In genomic region chr5:35280002-35280782, GRCm38 (mm10) we compare ENCODE assay signal across 9 mouse cellular contexts. TPM values are rescaled to one million over a fixed set of nuclear protein-coding genes. Genes with fewer than 3 reads are reported as not detected.
A peak's percentile ranks its signal among the peaks of the same experiment; 100 is the strongest.
DNase-seq lines count a peak whose midpoint lies in the region; ATAC-seq and TF ChIP-seq lines count a peak whose summit lies in the region.
"Had no signal": no experiment of that assay in that cellular context is flagged by ENCODE, and none has a peak within 500 bp of the region (broad histone marks: within the 10 kb centered on the region; RNA-seq: fewer than 3 reads in every experiment).

No protein-coding gene starts in this region.

- H3K27ac ChIP-seq in kidney, adult 2 months (ENCODE audit: insufficient read depth, low read depth, low read length), result no peak overlapping the region
- H3K27ac ChIP-seq in bone marrow, adult 2 months (ENCODE audit: control insufficient read depth, insufficient read depth, low read depth, low read length, poor library complexity), result no peak overlapping the region
- H3K27ac ChIP-seq in embryonic facial prominence, embryonic 15.5 days (replicated peaks), result no peak overlapping the region
- no peak overlapping the region for H3K27ac ChIP-seq in intestine, postnatal 0 days (ENCODE audit: low read depth, low read length)
- no peak overlapping the region for H3K27ac ChIP-seq in limb, embryonic 13.5 days

- 6% methylated on average over 75 of the region's 75 CpGs for WGBS in kidney, adult 2 months
- 12% methylated on average over 75 of the region's 75 CpGs for WGBS in bone marrow, adult 2 months
- WGBS in embryonic facial prominence, embryonic 15.5 days, result 4% methylated on average over 75 of the region's 75 CpGs
- 5% methylated on average over 75 of the region's 75 CpGs for WGBS in intestine, postnatal 0 days
- 6% methylated on average over 75 of the region's 75 CpGs for WGBS in limb, embryonic 13.5 days

- H3K4me2 ChIP-seq in embryonic facial prominence, embryonic 15.5 days (replicated peaks), result peak overlapping the region; percentile 97
- 0 out of 2 replicates have a peak overlapping the region, but pooled peaks have one; percentile 58 for H3K4me2 ChIP-seq in intestine, postnatal 0 days (replicated peaks; ENCODE audit: low read depth)
- peak overlapping the region; percentile 90 for H3K4me2 ChIP-seq in limb, embryonic 13.5 days (replicated peaks)

- no peak for ATAC-seq in embryonic facial prominence, embryonic 15.5 days (ENCODE audit: insufficient number of reproducible peaks, low FRiP score, low TSS enrichment, low read depth)
- ATAC-seq in intestine, postnatal 0 days, result no peak
- no peak for ATAC-seq in limb, embryonic 13.5 days (ENCODE audit: low FRiP score, low read depth)
- ATAC-seq: Patski had no signal

- peak overlapping the region; percentile 16; the same call in 1 of the 2 replicates for H3K4me3 ChIP-seq in kidney, adult 2 months (ENCODE audit: insufficient read depth, low read depth, low read length)
- no peak overlapping the region for H3K4me3 ChIP-seq in bone marrow, adult 2 months (replicated peaks; ENCODE audit: control insufficient read depth, low read depth, low read length)
- H3K4me3 ChIP-seq in embryonic facial prominence, embryonic 15.5 days (replicated peaks), result peak overlapping the region; percentile 50
- no peak overlapping the region for H3K4me3 ChIP-seq in intestine, postnatal 0 days (ENCODE audit: low read depth, low read length)
- H3K4me3 ChIP-seq in limb, embryonic 13.5 days, result peak overlapping the region; percentile 52

- H3K9me3 ChIP-seq in embryonic facial prominence, embryonic 15.5 days (replicated peaks), result no peaks in the 10 kb centered on the region
- H3K9me3 ChIP-seq in intestine, postnatal 0 days (ENCODE audit: control insufficient read depth), result no peaks in the 10 kb centered on the region
- H3K9me3 ChIP-seq in limb, embryonic 13.5 days, result no peaks in the 10 kb centered on the region

- DNase-seq in kidney, adult 2 months, result peak; percentile 12
- no peak for DNase-seq in kidney, adult 8-10 months
- peak; percentile 67 for DNase-seq in right cerebral cortex, adult 18-20 months
- DNase-seq in urinary bladder, postnatal 10 days (ENCODE audit: low spot score), result no peak

- TF ChIP-seq CTCF in kidney, adult 2 months (conservative IDR thresholded peaks at IDR 0.05; ENCODE audit: insufficient read depth, insufficient read length, low read depth, low read length), result no peak
- no peak for TF ChIP-seq CTCF in bone marrow, adult 2 months (IDR thresholded peaks at IDR 0.05; ENCODE audit: control insufficient read depth, insufficient read depth, low read length)
- peak; percentile 21; the same call in 1 of the 2 replicates for TF ChIP-seq CTCF in intestine, postnatal 0 days (IDR thresholded peaks at IDR 0.05; ENCODE audit: low read depth)

- no peak for TF ChIP-seq POLR2A in kidney, adult 2 months (IDR thresholded peaks at IDR 0.05; ENCODE audit: low read depth, low read length)
- TF ChIP-seq POLR2A in bone marrow, adult 2 months (IDR thresholded peaks at IDR 0.05; ENCODE audit: borderline replicate concordance, control insufficient read depth, low read depth, low read length), result 0 out of 2 replicates have a peak, but pooled peaks have one; percentile 11

- no peaks in the 10 kb centered on the region for H3K36me3 ChIP-seq in kidney, adult 2 months (ENCODE audit: control insufficient read depth, insufficient read depth, low read length)
- no peaks in the 10 kb centered on the region for H3K36me3 ChIP-seq in embryonic facial prominence, embryonic 15.5 days
- no peaks in the 10 kb centered on the region for H3K36me3 ChIP-seq in intestine, postnatal 0 days (ENCODE audit: control insufficient read depth, insufficient read depth)
- no peaks in the 10 kb centered on the region for H3K36me3 ChIP-seq in limb, embryonic 13.5 days

- no peaks in the 10 kb centered on the region for H3K4me1 ChIP-seq in kidney, adult 2 months (ENCODE audit: control insufficient read depth, insufficient read depth, low read length)
- no peaks in the 10 kb centered on the region for H3K4me1 ChIP-seq in bone marrow, adult 2 months (ENCODE audit: control insufficient read depth, insufficient read depth, low read length)
- peaks cover 27% of the 10 kb centered on the region for H3K4me1 ChIP-seq in embryonic facial prominence, embryonic 15.5 days
- H3K4me1 ChIP-seq in intestine, postnatal 0 days (replicated peaks; ENCODE audit: control insufficient read depth, insufficient read depth, low read length), result no peaks in the 10 kb centered on the region
- H3K4me1 ChIP-seq in limb, embryonic 13.5 days, result peaks cover 15% of the 10 kb centered on the region; the same call in 1 of the 2 replicates

- H3K9ac ChIP-seq in embryonic facial prominence, embryonic 15.5 days, result no peak overlapping the region
- no peak overlapping the region for H3K9ac ChIP-seq in intestine, postnatal 0 days (ENCODE audit: low read depth, low read length)
- no peak overlapping the region for H3K9ac ChIP-seq in limb, embryonic 13.5 days

- H3K27me3 ChIP-seq in kidney, adult 2 months (replicated peaks; ENCODE audit: control insufficient read depth, insufficient read depth, low read length), result no peaks in the 10 kb centered on the region
- peaks cover 80% of the 10 kb centered on the region for H3K27me3 ChIP-seq in embryonic facial prominence, embryonic 15.5 days
- peaks cover 56% of the 10 kb centered on the region for H3K27me3 ChIP-seq in intestine, postnatal 0 days (replicated peaks; ENCODE audit: control insufficient read depth, insufficient read depth, low read length)
- H3K27me3 ChIP-seq in limb, embryonic 13.5 days, result peaks cover 98% of the 10 kb centered on the region

RNA-seq across cellular contexts. Expression of gene Adra2c, which starts 2.1 kb away (rescaled TPM):
- 1.8 and 2.1 TPM in 2 replicates for polyA plus RNA-seq in kidney, adult 2 months (2012; rRNA removed)
- polyA plus RNA-seq in bone marrow, adult 2 months (2011; ENCODE audit: insufficient read depth, insufficient read length, low replicate concordance, missing spikeins), result not detected in 2 replicates
- 0.28 and 0.37 TPM in 2 replicates for polyA plus RNA-seq in embryonic facial prominence, embryonic 15.5 days (2015; fragmentation: Nextera tagmentation; extraction: Ambion mirVana)
- 0.13 TPM in 2 replicates for polyA plus RNA-seq in intestine, postnatal 0 days (2015; fragmentation: Nextera tagmentation; extraction: Ambion mirVana)
- polyA plus RNA-seq in limb, embryonic 13.5 days (2015; fragmentation: Nextera tagmentation; extraction: Ambion mirVana), result not detected in 2 replicates

Comparison
In these comparisons a context has a peak if more than half of its experiments do, and no peak if none do; other contexts are left out.
1. DNase-seq: peak in kidney, adult 2 months (single experiment) and right cerebral cortex, adult 18-20 months (single experiment); none in kidney, adult 8-10 months (0 of 2) and urinary bladder, postnatal 10 days (single experiment).
2. H3K4me3 ChIP-seq: peak in kidney, adult 2 months (single experiment), embryonic facial prominence, embryonic 15.5 days (single experiment) and limb, embryonic 13.5 days (single experiment); none in bone marrow, adult 2 months (single experiment) and intestine, postnatal 0 days (single experiment).
3. Peak in every context shown above with its lines, with median percentiles within 50 percentile points of each other: H3K4me2 ChIP-seq.